Mouse (Mus musculus) adrenal gland, postnatal 14 days (tissue): ENCODE measurements around the gene Tnfrsf1b. TPM values are rescaled to one million over a fixed set of nuclear protein-coding genes. Genes with fewer than 3 reads are reported as not detected.

ENCODE experiments used
- DNase-seq: peaks from one replicate; pipeline ENCODE4 v3.0.0; 2021; ENCODE audit warnings: mixed read lengths
- long read RNA-seq, 2 experiments: library from polyadenylated mRNA; stranded (forward); transcript quantifications; one replicate each; pipeline ENCODE4 v2.0.0; 2021
- total RNA-seq: library from RNA; stranded (reverse); gene quantifications from 2 replicates; pipeline ENCODE4 v1.2.3, GENCODE M21; 2021

Gene Tnfrsf1b
- 6.3 and 9.0 TPM in 2 replicates for total RNA-seq
- long read RNA-seq, experiment 1, transcript Tnfrsf1b-201 (10 exons, 3,818 nt) = major isoform, 5 of 5 reads
- long read RNA-seq, experiment 1, partial matches to known transcripts = 0 of 5 reads
- long read RNA-seq, experiment 1, other reads (novel, unspliced or antisense) = 0 of 5 reads
- long read RNA-seq, experiment 2, partial matches to known transcripts = 0 of 3 reads
- long read RNA-seq, experiment 2, other reads (novel, unspliced or antisense) = 0 of 3 reads

DNA sequence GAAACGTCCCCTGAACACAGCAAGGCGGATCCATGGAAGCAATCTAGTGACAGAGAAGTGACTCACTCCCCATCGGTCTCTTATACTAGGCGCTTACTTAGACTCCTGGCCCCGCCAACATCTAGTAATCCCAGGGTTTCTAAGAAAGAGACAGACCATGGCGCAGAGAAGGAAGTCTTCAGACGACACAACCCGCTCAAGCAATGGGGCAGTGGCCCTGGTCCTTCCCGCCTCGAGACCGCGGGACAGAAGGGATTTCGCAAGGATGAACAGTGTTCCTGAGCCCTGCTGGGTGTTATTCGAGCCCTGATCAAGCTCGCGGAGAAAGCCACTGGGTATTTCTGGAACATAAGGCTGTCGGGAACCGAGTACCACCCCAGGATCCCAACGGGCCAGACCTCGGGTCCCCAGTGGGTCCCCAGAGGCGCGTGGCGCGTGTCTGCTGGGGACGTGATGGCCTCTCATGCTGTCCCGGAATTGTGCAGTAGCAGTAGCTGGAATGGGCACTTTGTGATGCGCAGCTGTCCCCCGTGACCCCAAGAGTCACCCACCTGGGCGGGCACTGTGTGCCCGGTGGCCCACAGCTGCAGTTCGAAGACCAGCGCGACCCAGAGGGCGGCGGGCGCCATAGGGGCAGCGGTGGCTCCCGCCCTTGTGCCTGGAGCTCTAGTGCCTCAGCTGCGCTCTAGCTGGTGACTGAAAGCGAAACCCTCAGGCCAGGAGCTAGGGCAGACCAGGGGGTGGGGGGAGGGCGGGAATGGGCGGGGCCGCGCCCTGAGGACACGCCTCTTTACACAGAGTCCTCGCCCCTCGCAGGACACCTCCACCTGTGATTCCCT lies at the start of gene Tnfrsf1b:
TSS of gene Tnfrsf1b (minus strand) at position 698 of the 839 bp plus-strand sequence.
- peak; percentile 76 for DNase-seq

- DNase-seq = peak; percentile 88
Observed at GRCm38 (mm10) chr4:145295589-145296300, 49.1 kb upstream of the Tnfrsf1b start.

DNA sequence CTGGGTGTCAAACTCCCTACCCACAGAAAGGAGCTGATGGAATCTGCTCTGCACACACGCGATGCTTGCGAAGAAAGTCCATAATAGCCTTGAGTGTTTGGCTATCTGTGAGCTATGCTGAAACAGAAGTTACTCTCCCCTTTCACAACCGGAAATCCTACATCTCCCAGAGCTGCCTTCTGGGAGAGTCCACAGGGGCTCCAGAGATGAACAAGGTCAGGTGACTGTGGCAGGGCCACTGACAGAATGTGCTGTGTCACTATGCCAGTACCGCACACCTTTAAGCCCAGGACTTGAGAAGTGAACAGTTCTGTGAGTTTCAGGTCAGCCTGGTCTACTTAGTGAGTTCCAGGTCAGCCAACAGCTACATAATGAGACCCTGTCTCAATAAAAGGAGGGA lies 47.9 kb upstream of the Tnfrsf1b start:
- DNase-seq = no peak

GRCm38 (mm10) chr4:145286369-145287120 lies 39.9 kb upstream of the Tnfrsf1b start:
- peak; percentile 73 for DNase-seq

DNA sequence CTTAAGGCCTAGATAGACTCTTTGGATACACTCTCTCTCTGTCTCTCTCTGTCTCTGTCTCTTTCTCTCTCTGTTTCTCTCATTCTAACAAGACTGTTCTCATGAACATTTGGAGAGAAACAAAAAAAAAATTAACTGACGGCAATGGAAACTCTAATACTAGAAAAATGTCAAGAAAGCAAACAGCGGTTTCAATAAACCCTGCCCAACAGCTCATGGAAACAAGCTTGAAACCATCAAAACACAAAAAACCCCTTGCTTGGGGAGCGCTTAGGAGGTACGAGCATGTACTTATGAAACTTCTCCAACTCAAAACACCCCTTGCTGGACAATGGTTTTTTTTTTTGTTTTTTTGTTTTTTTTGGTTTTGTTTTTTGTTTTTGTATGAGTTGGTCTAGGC lies 38.0 kb upstream of the Tnfrsf1b start:
- no peak for DNase-seq

DNA sequence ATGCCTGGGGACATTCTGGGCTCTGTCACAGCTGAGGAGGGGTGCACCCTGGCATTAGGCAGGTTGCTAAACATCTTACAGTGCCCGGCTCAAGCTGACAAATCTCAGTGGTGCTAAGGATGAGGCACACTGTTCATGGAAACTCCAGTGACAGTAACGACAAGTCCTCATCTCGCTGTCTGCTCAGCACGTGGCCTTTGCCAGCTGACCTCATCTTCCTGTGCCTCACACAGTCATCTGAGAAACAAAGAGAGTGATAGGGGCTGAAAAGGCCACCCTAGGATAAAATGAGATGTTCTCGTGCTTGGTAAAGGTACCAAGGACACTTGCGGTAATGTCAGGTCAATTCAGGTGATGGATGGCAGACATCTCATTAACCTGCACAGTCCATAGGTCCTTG lies 36.8 kb upstream of the Tnfrsf1b start:
- no peak for DNase-seq

GRCm38 (mm10) chr4:145280966-145281365 lies 34.3 kb upstream of the Tnfrsf1b start:
- DNase-seq = peak; percentile 65

DNA sequence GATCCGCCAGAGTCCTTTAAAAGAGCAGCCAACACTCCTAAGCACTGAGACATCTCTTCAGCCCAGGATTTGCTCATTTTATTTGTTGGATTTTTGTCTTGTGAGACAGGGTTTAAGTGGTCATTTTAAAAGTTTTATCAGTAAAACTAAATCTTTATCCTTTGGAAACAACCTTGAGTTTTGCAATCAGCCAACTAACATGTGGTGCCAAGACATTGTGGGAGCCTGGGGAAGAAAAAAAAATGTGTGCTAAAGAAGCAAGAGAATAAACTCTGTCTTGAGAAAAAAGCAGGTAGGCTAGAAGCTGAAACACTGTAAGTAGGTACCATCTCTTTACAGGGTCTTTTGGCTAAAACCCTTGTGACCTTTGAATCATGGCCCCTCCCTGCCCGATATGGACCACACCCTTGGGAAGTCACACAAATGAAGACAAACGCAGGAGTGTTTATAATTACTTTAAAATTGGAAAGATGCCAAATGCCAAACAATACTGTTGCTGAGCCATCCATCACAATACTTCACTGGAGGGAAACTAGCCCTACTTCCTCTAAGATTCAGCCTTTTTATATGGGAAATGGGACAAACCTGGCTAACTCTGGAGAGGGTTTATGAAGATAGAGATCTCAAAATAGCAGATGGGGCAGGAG lies 32.2 kb upstream of the Tnfrsf1b start:
- no peak for DNase-seq

- no peak for DNase-seq
Observed at GRCm38 (mm10) chr4:145278231-145278630, 31.6 kb upstream of the Tnfrsf1b start.

DNA sequence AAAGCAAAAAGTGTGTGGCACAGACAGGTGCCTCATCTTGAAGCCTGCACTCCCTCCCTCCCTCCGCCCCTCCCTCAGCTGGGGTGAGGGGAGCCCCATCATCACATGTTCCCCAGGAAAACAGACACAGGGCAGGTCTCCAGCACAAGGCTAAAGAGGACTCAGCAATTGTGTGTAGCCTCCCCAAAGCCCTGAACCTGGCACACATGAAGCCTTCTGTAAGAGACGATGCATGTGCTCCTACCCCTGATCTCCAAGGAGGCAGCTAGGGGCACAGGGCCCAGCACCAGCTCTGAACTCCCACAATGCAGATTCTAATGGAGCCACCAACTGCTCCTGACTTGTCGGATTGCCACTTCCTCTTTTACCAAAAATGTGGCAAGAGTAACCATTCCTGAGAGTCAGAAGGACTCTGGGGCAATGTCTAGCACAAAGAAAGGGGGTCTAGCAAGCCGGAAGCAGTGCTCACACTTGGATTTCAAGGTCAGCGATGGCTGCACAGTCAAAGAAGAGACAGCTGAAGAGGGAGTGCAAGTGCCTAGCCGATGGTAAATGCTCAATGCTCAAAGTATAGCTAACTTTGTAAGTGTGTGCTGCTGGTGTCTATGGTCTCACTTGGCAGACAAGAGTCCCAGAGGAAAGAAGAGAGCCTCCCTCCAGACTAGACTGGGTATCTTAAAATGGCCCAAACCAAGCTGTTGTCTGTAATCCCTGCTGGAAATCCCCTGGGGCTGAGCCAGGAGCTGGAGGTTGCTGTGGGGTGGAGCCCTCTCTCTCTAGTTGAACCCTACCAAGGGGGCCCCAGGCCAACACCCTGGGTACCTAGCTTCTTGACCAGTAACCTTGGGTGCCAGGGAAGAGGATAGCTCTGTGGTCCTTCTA lies 29.9 kb upstream of the Tnfrsf1b start:
- DNase-seq = no peak

GRCm38 (mm10) chr4:145274887-145275286 lies 28.2 kb upstream of the Tnfrsf1b start:
- DNase-seq = no peak

GRCm38 (mm10) chr4:145273923-145274322 lies 27.3 kb upstream of the Tnfrsf1b start:
- DNase-seq = no peak

DNA sequence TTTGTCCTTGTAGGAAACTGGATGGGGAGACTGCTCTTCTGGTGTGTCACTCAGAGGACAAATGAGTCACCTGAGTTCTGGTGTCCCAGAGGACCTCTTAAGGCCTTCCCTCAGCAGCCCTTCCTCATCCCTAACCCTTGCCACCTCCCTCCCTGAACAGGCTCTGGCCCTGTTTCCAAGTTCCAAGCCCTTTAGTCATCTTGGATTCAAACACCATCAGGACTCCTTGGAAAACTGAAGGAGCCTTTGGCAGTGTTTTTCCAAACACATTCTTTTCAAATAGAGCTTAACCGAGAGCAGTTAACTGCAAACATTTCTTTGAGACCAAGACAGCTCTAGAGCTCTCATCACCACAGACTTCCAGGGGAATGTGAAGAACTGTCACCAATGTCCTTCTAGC lies 26.1 kb upstream of the Tnfrsf1b start:
- DNase-seq = no peak

DNA sequence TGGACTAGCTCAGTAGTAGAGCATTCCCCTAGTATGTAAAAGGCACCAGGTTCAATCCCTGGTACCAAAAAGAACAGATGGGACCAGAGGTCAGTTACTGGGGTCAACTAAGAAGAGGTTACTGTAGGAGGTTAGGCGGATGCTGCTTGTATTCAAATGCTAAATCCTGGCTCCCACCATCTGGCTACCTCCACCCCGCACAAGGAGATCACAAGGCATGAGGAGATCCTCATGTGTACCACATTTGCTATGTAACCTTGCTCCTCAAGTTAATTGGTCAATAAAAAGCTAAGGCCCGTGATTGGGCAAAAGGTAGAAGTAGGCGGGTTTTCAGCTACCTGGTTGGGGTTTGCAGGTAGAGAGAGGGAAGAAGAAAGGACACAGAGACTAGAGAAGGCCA lies 25.0 kb upstream of the Tnfrsf1b start:
- no peak for DNase-seq

DNA sequence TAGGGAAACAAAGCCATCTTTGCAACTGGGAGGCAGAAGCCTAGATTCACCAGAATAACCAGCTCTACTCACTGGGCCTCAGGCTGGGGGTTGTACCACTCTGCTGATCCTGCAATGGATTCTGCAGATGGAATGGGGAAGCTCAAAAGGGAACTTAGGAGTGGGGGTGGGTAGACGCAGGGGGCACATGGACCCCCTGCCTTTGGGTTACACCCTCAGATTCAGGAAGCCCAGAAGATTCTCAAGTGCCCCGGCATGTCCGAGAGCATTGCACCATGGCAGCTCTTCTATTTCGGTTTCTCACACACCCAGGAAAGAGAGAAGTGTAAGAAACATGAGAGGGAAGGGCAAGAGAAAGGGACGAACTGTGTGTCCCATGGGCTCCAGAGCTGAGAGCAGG lies 23.5 kb upstream of the Tnfrsf1b start:
- no peak for DNase-seq

- peak; percentile 61 for DNase-seq
Observed at GRCm38 (mm10) chr4:145267631-145268110, 21.0 kb upstream of the Tnfrsf1b start.

DNA sequence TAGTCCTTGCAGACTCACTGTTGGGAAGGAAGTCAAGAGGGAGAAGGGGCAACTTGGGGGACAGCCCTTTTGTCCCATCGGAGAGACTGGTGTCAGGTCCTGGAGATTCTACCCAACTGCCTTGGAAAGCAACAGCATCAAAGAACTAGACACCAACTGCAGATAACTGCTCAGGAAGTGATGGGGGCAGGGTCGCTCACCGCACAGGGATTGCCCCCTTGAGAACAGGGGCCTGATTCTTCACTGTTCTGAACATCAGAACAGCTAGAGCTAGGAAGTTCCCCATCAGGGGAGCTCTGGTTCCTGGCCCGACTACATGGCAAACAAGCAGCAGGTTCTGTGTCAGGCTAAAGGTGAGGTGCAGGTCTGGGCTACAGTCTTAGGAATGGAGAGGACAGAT lies 19.8 kb upstream of the Tnfrsf1b start:
- DNase-seq = no peak

GRCm38 (mm10) chr4:145264761-145265160 lies 18.1 kb upstream of the Tnfrsf1b start:
- no peak for DNase-seq

DNA sequence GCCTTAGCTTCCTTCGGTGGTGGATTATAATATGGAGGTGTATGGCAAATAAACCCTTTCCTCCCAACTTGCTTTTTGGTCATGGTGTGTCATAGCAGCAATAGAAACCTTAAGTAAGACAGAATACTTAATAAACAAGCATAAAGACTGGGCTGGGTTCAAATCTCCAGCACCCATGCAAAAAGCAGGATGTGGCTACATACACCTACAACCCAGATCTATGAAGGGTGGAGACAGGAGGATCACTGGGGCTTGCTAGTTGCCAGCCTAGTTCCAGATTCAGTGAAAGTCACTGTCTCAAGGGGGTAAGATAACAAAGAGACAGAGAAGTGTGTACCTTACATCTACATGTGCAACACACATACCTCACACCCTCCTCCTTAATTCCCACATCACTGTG lies 16.9 kb upstream of the Tnfrsf1b start:
- DNase-seq = no peak

DNA sequence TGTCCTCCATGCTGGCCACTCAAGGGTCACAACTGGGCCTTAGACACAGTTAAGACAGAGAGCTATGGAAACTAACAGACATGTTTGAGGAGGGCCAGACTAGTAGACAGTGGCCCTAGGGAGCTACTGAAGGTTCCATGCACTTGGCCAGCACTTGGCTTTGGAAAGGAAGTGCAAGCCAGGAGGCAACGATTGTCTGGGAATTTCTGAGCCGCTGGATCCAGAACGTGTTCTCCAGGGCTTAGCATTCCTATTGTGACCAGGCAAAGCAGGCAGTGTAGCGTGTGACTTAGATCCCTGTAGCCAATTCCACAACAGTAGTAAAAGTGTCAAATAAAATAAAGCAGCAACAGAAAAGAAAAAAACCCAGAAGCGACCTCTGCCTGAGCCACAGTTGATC lies 14.1 kb upstream of the Tnfrsf1b start:
- no peak for DNase-seq
